Mouse (Mus musculus): ENCODE measurements around the gene Zdhhc18. TPM values are rescaled to one million over a fixed set of nuclear protein-coding genes. Genes with fewer than 3 reads are reported as not detected.
"Not testable (repeated sequence)": the region's sequence is repeated elsewhere in the genome, so short reads cannot be mapped to it uniquely, and the experiment has no call there.

Zdhhc18 gene
- polyA plus RNA-seq, 1 experiment from 2014 or later: 4.3 TPM

DNA sequence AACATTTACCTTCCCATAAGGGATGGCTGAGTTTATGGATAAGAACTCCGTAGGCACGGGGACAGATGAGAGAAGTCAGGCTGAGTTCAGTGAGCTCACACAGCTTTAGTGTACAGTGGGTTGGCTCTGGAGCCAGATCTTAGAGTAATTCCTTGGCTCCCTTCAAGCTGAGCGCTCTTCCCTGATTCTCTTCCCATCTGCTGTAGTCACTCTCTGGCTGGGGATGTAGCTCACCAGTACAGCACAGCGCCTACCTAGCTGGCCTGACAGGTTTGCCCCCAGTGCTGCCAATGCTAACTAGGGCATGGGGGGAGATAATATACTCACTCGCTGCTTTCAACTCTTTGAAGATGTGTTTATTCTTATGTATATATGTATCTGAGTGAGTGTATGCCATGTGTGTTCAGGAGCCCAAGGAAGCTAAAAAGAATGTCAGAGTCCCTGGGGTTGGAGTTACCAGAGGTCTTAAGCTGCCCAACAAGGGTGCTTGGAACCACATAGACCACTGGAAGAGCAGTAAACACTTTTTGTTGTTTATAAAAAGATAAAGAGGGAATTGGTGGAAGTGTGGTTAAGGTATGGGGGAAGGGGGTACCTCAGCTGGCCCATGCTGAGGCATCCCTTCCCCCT is 8.0 kb upstream of the Zdhhc18 start:
- no peaks in the 10 kb centered on the region for H3K27me3 ChIP-seq (ENCODE audit: control insufficient read depth, insufficient read depth, low read length)
- H3K9me3 ChIP-seq (ENCODE audit: control insufficient read depth, low read length): no peaks in the 10 kb centered on the region
- no peak overlapping the region for H3K9ac ChIP-seq (replicated peaks; ENCODE audit: low read depth, low read length)
- ATAC-seq (ENCODE audit: low read depth): no peak
- H3K4me1 ChIP-seq (ENCODE audit: control insufficient read depth, insufficient read depth, low read length): peaks cover 9% of the 10 kb centered on the region
- WGBS: 55% methylated on average over 5 of the region's 5 CpGs
- H3K4me3 ChIP-seq (ENCODE audit: low read depth, low read length): no peak overlapping the region
- H3K27ac ChIP-seq (ENCODE audit: low read depth, low read length): no peak overlapping the region
- H3K4me2 ChIP-seq (ENCODE audit: low read depth, low read length): no peak overlapping the region
- no peaks in the 10 kb centered on the region for H3K36me3 ChIP-seq (ENCODE audit: control insufficient read depth, insufficient read depth, low read length)

- H3K4me2 ChIP-seq (ENCODE audit: low read depth, low read length): no peak overlapping the region
- H3K4me3 ChIP-seq (ENCODE audit: low read depth, low read length): no peak overlapping the region
- no peaks in the 10 kb centered on the region for H3K27me3 ChIP-seq (ENCODE audit: control insufficient read depth, insufficient read depth, low read length)
- 20% methylated on average over 4 of the region's 4 CpGs for WGBS
- no peaks in the 10 kb centered on the region for H3K36me3 ChIP-seq (ENCODE audit: control insufficient read depth, insufficient read depth, low read length)
- H3K9me3 ChIP-seq (ENCODE audit: control insufficient read depth, low read length): no peaks in the 10 kb centered on the region
- H3K4me1 ChIP-seq (ENCODE audit: control insufficient read depth, insufficient read depth, low read length): peaks cover 9% of the 10 kb centered on the region
- H3K27ac ChIP-seq (ENCODE audit: low read depth, low read length): no peak overlapping the region
- ATAC-seq (ENCODE audit: low read depth): no peak
- H3K9ac ChIP-seq (replicated peaks; ENCODE audit: low read depth, low read length): no peak overlapping the region
Measured at GRCm38 (mm10) chr4:133656997-133657396, 7.0 kb upstream of the Zdhhc18 start.

- ATAC-seq (ENCODE audit: low read depth): 0 out of 2 replicates have a peak, but pooled peaks have one; percentile 15
Measured at GRCm38 (mm10) chr4:133656294-133656693, 6.3 kb upstream of the Zdhhc18 start.

DNA sequence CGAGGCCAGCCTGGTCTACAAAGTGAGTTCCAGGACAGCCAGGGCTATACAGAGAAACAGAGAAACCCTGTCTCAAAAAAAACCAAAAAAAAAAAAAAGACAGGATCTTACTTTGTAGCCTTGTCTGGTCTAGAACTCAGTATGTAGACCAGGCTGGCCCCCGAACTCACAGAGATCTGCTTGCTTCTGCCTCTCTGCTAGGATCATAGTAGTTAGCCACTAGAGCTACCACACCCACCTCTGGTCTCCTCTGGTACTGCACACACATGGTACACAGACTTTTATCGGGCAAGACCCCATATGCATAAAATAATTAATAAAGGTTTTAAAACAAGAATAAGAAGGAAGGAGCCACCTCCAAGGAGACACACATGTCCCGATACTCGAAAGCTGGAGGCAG is 4.1 kb upstream of the Zdhhc18 start:
- H3K9me3 ChIP-seq (ENCODE audit: control insufficient read depth, low read length); H3K9ac ChIP-seq (replicated peaks; ENCODE audit: low read depth, low read length); ATAC-seq (ENCODE audit: low read depth); H3K4me2 ChIP-seq (ENCODE audit: low read depth, low read length); H3K27me3 ChIP-seq (ENCODE audit: control insufficient read depth, insufficient read depth, low read length); H3K4me3 ChIP-seq (ENCODE audit: low read depth, low read length); H3K4me1 ChIP-seq (ENCODE audit: control insufficient read depth, insufficient read depth, low read length); H3K27ac ChIP-seq (ENCODE audit: low read depth, low read length); H3K36me3 ChIP-seq (ENCODE audit: control insufficient read depth, insufficient read depth, low read length): not testable (repeated sequence)
- 93% methylated on average over 5 of the region's 5 CpGs for WGBS

More at GRCm38 (mm10) chr4:133656294-133656693, 6.3 kb upstream of the Zdhhc18 start:
- H3K36me3 ChIP-seq (ENCODE audit: control insufficient read depth, insufficient read depth, low read length): no peaks in the 10 kb centered on the region
- no peak overlapping the region for H3K4me2 ChIP-seq (ENCODE audit: low read depth, low read length)
- no peaks in the 10 kb centered on the region for H3K27me3 ChIP-seq (ENCODE audit: control insufficient read depth, insufficient read depth, low read length)
- no peak overlapping the region for H3K9ac ChIP-seq (replicated peaks; ENCODE audit: low read depth, low read length)
- peaks cover 9% of the 10 kb centered on the region for H3K4me1 ChIP-seq (ENCODE audit: control insufficient read depth, insufficient read depth, low read length)
- no peak overlapping the region for H3K4me3 ChIP-seq (ENCODE audit: low read depth, low read length)
- WGBS: 42% methylated on average over 4 of the region's 4 CpGs
- H3K9me3 ChIP-seq (ENCODE audit: control insufficient read depth, low read length): no peaks in the 10 kb centered on the region
- no peak overlapping the region for H3K27ac ChIP-seq (ENCODE audit: low read depth, low read length)

DNA sequence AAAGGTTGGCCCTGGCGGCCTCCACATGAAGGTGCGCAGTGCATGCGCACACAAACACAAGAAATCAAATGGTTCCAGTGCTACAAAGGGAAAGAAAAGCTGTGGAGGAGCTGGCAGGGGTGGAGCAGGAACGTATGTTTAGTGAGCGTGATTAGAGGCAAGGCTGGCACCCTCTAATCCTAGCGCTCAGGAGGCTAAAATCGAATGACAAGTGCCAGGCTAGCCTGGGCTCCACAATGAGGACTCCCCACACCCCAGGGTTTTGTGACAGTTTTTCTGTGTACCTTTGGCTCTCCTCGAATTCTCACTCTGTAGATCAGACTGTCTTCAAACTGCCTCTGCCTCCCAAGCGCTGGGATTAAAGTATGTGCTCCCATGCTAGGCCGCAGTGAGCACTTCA is 2.8 kb upstream of the Zdhhc18 start:
- ATAC-seq (ENCODE audit: low read depth): no peak
- H3K27ac ChIP-seq (ENCODE audit: low read depth, low read length): no peak overlapping the region
- no peaks in the 10 kb centered on the region for H3K27me3 ChIP-seq (ENCODE audit: control insufficient read depth, insufficient read depth, low read length)
- no peak overlapping the region for H3K4me3 ChIP-seq (ENCODE audit: low read depth, low read length)
- H3K4me2 ChIP-seq (ENCODE audit: low read depth, low read length): no peak overlapping the region
- H3K4me1 ChIP-seq (ENCODE audit: control insufficient read depth, insufficient read depth, low read length): no peaks in the 10 kb centered on the region
- no peak overlapping the region for H3K9ac ChIP-seq (replicated peaks; ENCODE audit: low read depth, low read length)
- 82% methylated on average over 10 of the region's 10 CpGs for WGBS
- no peaks in the 10 kb centered on the region for H3K36me3 ChIP-seq (ENCODE audit: control insufficient read depth, insufficient read depth, low read length)
- H3K9me3 ChIP-seq (ENCODE audit: control insufficient read depth, low read length): no peaks in the 10 kb centered on the region

DNA sequence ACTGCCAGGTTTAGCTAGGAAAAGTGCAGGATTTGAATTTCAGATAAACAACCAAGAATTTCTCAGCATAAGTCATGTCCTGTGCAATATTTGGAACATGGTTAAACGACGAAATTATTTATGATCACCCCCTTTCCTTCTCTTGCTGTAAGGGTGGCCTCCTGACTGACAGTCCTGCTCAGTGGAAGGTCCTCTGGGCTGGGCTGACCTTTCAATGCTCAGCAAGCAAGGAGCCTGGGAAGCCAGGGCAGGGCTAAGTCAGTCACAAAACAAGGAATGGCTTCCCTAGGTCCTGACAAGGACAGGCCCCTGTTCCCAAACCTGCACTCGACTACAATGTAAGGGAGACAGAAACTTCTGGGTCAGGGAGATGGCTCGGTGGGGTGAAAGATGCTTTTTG is 2.0 kb upstream of the Zdhhc18 start:
- ATAC-seq (ENCODE audit: low read depth): no peak
- H3K9ac ChIP-seq (replicated peaks; ENCODE audit: low read depth, low read length): no peak overlapping the region
- no peaks in the 10 kb centered on the region for H3K36me3 ChIP-seq (ENCODE audit: control insufficient read depth, insufficient read depth, low read length)
- no peak overlapping the region for H3K4me2 ChIP-seq (ENCODE audit: low read depth, low read length)
- H3K4me3 ChIP-seq (ENCODE audit: low read depth, low read length): no peak overlapping the region
- 75% methylated on average over 4 of the region's 4 CpGs for WGBS
- H3K9me3 ChIP-seq (ENCODE audit: control insufficient read depth, low read length): no peaks in the 10 kb centered on the region
- H3K27ac ChIP-seq (ENCODE audit: low read depth, low read length): no peak overlapping the region
- H3K4me1 ChIP-seq (ENCODE audit: control insufficient read depth, insufficient read depth, low read length): no peaks in the 10 kb centered on the region
- no peaks in the 10 kb centered on the region for H3K27me3 ChIP-seq (ENCODE audit: control insufficient read depth, insufficient read depth, low read length)

DNA sequence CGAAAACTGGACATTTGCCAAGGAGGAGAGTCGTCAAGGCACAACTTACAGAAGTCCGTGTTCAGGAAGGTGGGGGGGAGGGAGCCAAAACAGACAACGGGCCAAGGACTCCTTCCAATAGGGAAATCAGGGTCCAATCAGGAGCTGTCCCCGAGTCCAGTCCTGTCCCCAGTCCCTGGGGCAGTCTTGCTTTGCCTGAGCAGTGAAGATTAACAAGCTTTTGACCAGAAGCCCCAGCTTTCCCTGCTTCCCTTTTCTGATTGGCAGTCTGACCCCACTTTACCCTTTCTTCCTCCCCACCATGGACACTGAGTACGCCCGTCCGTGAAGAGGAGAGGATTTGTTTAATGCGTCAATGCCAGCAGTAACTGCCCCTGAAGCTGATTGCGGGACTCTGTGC is 1.5 kb upstream of the Zdhhc18 start:
- Histone ChIP-seq H3K4me3 (ENCODE audit: low read depth, low read length) (no peak overlapping the region), H3K27me3 (ENCODE audit: control insufficient read depth, insufficient read depth, low read length) (no peaks in the 10 kb centered on the region), H3K4me2 (ENCODE audit: low read depth, low read length) (no peak overlapping the region), H3K4me1 (ENCODE audit: control insufficient read depth, insufficient read depth, low read length) (no peaks in the 10 kb centered on the region), H3K9me3 (ENCODE audit: control insufficient read depth, low read length) (no peaks in the 10 kb centered on the region), H3K9ac (replicated peaks; ENCODE audit: low read depth, low read length) (no peak overlapping the region), H3K36me3 (ENCODE audit: control insufficient read depth, insufficient read depth, low read length) (no peaks in the 10 kb centered on the region), H3K27ac (ENCODE audit: low read depth, low read length) (no peak overlapping the region)
- no peak for ATAC-seq (ENCODE audit: low read depth)
- WGBS: 63% methylated on average over 10 of the region's 10 CpGs

GRCm38 (mm10) chr4:133649464-133649863 is 490 bp downstream of the Zdhhc18 start:
- 86% methylated on average over 5 of the region's 5 CpGs for WGBS
- H3K9ac ChIP-seq (replicated peaks; ENCODE audit: low read depth, low read length); H3K27ac ChIP-seq (ENCODE audit: low read depth, low read length); H3K27me3 ChIP-seq (ENCODE audit: control insufficient read depth, insufficient read depth, low read length); H3K4me1 ChIP-seq (ENCODE audit: control insufficient read depth, insufficient read depth, low read length); H3K4me2 ChIP-seq (ENCODE audit: low read depth, low read length); ATAC-seq (ENCODE audit: low read depth); H3K36me3 ChIP-seq (ENCODE audit: control insufficient read depth, insufficient read depth, low read length); H3K9me3 ChIP-seq (ENCODE audit: control insufficient read depth, low read length); H3K4me3 ChIP-seq (ENCODE audit: low read depth, low read length): not testable (repeated sequence)

- Histone ChIP-seq H3K4me1 (ENCODE audit: control insufficient read depth, insufficient read depth, low read length) (no peaks in the 10 kb centered on the region), H3K4me2 (ENCODE audit: low read depth, low read length) (no peak overlapping the region), H3K9me3 (ENCODE audit: control insufficient read depth, low read length) (no peaks in the 10 kb centered on the region), H3K9ac (replicated peaks; ENCODE audit: low read depth, low read length) (no peak overlapping the region), H3K27me3 (ENCODE audit: control insufficient read depth, insufficient read depth, low read length) (no peaks in the 10 kb centered on the region), H3K4me3 (ENCODE audit: low read depth, low read length) (no peak overlapping the region), H3K36me3 (ENCODE audit: control insufficient read depth, insufficient read depth, low read length) (no peaks in the 10 kb centered on the region), H3K27ac (ENCODE audit: low read depth, low read length) (no peak overlapping the region)
- WGBS: 46% methylated on average over 21 of the region's 21 CpGs
- ATAC-seq (ENCODE audit: low read depth): no peak
Measured at GRCm38 (mm10) chr4:133645680-133646079, 4.3 kb downstream of the Zdhhc18 start.
